12 mouse cellular contexts compared by ENCODE assay signal in the genomic region with DNA sequence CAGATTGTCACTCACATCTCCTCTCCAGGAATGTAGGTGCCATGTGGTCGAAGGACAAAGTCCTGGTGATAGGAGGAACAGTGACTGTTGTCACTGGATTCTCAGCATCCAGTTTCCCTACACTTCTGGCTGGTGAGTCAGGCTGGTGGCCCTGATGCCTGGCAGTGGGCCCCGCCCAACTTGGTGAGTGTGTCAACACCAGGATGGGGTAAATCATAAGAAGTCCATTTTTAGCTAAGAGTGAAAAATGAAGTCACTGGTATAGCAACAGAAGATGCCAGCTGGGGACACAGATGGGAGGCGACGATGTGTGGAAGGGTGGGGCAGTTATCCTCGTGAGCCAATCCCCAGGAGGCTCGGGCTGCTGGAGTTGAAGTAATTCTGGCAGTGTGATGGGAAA. TPM values are rescaled to one million over a fixed set of nuclear protein-coding genes. Genes with fewer than 3 reads are reported as not detected.
DNase-seq lines count a peak whose midpoint lies in the region; ATAC-seq and TF ChIP-seq lines count a peak whose summit lies in the region.
"Had no signal": no experiment of that assay in that cellular context is flagged by ENCODE, and none has a peak within 500 bp of the region (broad histone marks: within the 10 kb centered on the region; RNA-seq: fewer than 3 reads in every experiment).

No protein-coding gene starts in this region.

- no peaks in the 10 kb centered on the region for H3K27me3 ChIP-seq in forebrain, embryonic 13.5 days
- no peaks in the 10 kb centered on the region for H3K27me3 ChIP-seq in forebrain, embryonic 12.5 days
- no peaks in the 10 kb centered on the region for H3K27me3 ChIP-seq in hindbrain, embryonic 16.5 days (replicated peaks; ENCODE audit: control insufficient read depth, insufficient read depth, low read length)
- H3K27me3 ChIP-seq: embryonic facial prominence, embryonic 13.5 days had no signal

- ATAC-seq in forebrain, embryonic 13.5 days, result 0 out of 2 replicates have a peak, but pooled peaks have one; percentile 27
- no peak for ATAC-seq in forebrain, embryonic 12.5 days (ENCODE audit: low FRiP score)
- ATAC-seq in monocyte, adult 5-6 weeks (replicated peaks; ENCODE audit: insufficient number of reproducible peaks, low FRiP score, low TSS enrichment, poor library complexity, severe bottlenecking), result peak; percentile 92
- ATAC-seq in megakaryocyte-erythroid progenitor cell, adult 5-6 weeks (replicated peaks; ENCODE audit: low FRiP score, low TSS enrichment, poor library complexity, severe bottlenecking), result no peak
- no peak for ATAC-seq in hindbrain, embryonic 16.5 days
- ATAC-seq: CD4-positive, CD25-positive, alpha-beta regulatory T cell, adult 4 months had no signal

- H3K27ac ChIP-seq in forebrain, embryonic 13.5 days, result no peak overlapping the region
- no peak overlapping the region for H3K27ac ChIP-seq in forebrain, embryonic 12.5 days
- peak overlapping the region; percentile 46 for H3K27ac ChIP-seq in layer of hippocampus, adult 2 months
- H3K27ac ChIP-seq in hindbrain, embryonic 16.5 days (ENCODE audit: low read depth, low read length), result no peak overlapping the region
- H3K27ac ChIP-seq: embryonic facial prominence, embryonic 13.5 days had no signal

- no peak overlapping the region for H3K4me2 ChIP-seq in forebrain, embryonic 13.5 days
- H3K4me2 ChIP-seq in forebrain, embryonic 12.5 days, result no peak overlapping the region
- H3K4me2 ChIP-seq in hindbrain, embryonic 16.5 days (ENCODE audit: low read length), result no peak overlapping the region
- H3K4me2 ChIP-seq: embryonic facial prominence, embryonic 13.5 days had no signal

- H3K9ac ChIP-seq in forebrain, embryonic 13.5 days, result no peak overlapping the region
- H3K9ac ChIP-seq in forebrain, embryonic 12.5 days, result no peak overlapping the region
- H3K9ac ChIP-seq in hindbrain, embryonic 16.5 days (ENCODE audit: low read depth, low read length), result no peak overlapping the region
- H3K9ac ChIP-seq: embryonic facial prominence, embryonic 13.5 days had no signal

- no peaks in the 10 kb centered on the region for H3K36me3 ChIP-seq in forebrain, embryonic 13.5 days (ENCODE audit: poor library complexity, severe bottlenecking)
- no peaks in the 10 kb centered on the region for H3K36me3 ChIP-seq in forebrain, embryonic 12.5 days (replicated peaks)
- no peaks in the 10 kb centered on the region for H3K36me3 ChIP-seq in hindbrain, embryonic 16.5 days (ENCODE audit: control insufficient read depth, insufficient read depth, low read length)
- H3K36me3 ChIP-seq: embryonic facial prominence, embryonic 13.5 days had no signal

- no peak for TF ChIP-seq CTCF in layer of hippocampus, adult 2 months (conservative IDR thresholded peaks at IDR 0.05)

- DNase-seq in adrenal gland, adult 8-10 months, result peak; percentile 59
- peak; percentile 68 to 71 for DNase-seq in layer of hippocampus, adult 2 months (ENCODE audit: low spot score in 2 of 2)
- DNase-seq in kidney, postnatal 36 days, result no peak
- DNase-seq: thymus, postnatal 25 days had no signal

- H3K4me3 ChIP-seq in forebrain, embryonic 13.5 days, result no peak overlapping the region
- H3K4me3 ChIP-seq in forebrain, embryonic 12.5 days (replicated peaks), result no peak overlapping the region
- no peak overlapping the region for H3K4me3 ChIP-seq in layer of hippocampus, adult 2 months
- H3K4me3 ChIP-seq in hindbrain, embryonic 16.5 days (ENCODE audit: low read length), result no peak overlapping the region
- H3K4me3 ChIP-seq: embryonic facial prominence, embryonic 13.5 days had no signal

- no peaks in the 10 kb centered on the region for H3K4me1 ChIP-seq in forebrain, embryonic 13.5 days
- no peaks in the 10 kb centered on the region for H3K4me1 ChIP-seq in forebrain, embryonic 12.5 days
- no peaks in the 10 kb centered on the region for H3K4me1 ChIP-seq in hindbrain, embryonic 16.5 days (ENCODE audit: control insufficient read depth, insufficient read depth, low read depth, low read length)
- H3K4me1 ChIP-seq: embryonic facial prominence, embryonic 13.5 days had no signal

- peaks cover 3% of the 10 kb centered on the region for H3K9me3 ChIP-seq in forebrain, embryonic 13.5 days (replicated peaks)
- no peaks in the 10 kb centered on the region for H3K9me3 ChIP-seq in forebrain, embryonic 12.5 days
- peaks cover 3% of the 10 kb centered on the region; the same call in 1 of the 2 replicates for H3K9me3 ChIP-seq in hindbrain, embryonic 16.5 days (ENCODE audit: control insufficient read depth, low read length)
- H3K9me3 ChIP-seq: embryonic facial prominence, embryonic 13.5 days had no signal

- 73% methylated on average over 6 of the region's 6 CpGs for WGBS in forebrain, embryonic 13.5 days
- WGBS in forebrain, embryonic 12.5 days, result 81% methylated on average over 6 of the region's 6 CpGs
- WGBS in hindbrain, embryonic 16.5 days, result 68% methylated on average over 6 of the region's 6 CpGs

RNA-seq across cellular contexts. Expression of gene Lipc, which starts 46.7 kb away (rescaled TPM):
- 0.10 TPM in 1 of 2 replicates, not detected in the other for polyA plus RNA-seq in forebrain, embryonic 13.5 days (2015; fragmentation: Nextera tagmentation; extraction: Ambion mirVana)
- not detected in 2 replicates for polyA plus RNA-seq in forebrain, embryonic 12.5 days (2016; fragmentation: Nextera tagmentation; extraction: Ambion mirVana)
- total RNA-seq in adrenal gland, adult 8-10 months (2022), result under 1 TPM in 1 of 4 experiments, not detected in 3; 0.13 TPM
- total RNA-seq in layer of hippocampus, adult 2 months (2021), result under 1 TPM; 0.20 to 0.39 TPM
- 0.58 TPM in 1 of 3 replicates, not detected in the others for total RNA-seq in monocyte, adult 5-6 weeks (2017)
- total RNA-seq in megakaryocyte-erythroid progenitor cell, adult 5-6 weeks (2014; fragmentation: Nextera tagmentation), result 0.22 TPM in 1 of 2 replicates, not detected in the other
- total RNA-seq in megakaryocyte-erythroid progenitor cell, adult 5-6 weeks (2017), result not detected in 2 replicates
- polyA plus RNA-seq in hindbrain, embryonic 16.5 days (2015; fragmentation: Nextera tagmentation; extraction: Ambion mirVana), result 0.26 TPM in 1 of 2 replicates, not detected in the other
- total RNA-seq: adrenal gland, adult 18-20 months had no signal
- polyA plus RNA-seq: CD4-positive, CD25-positive, alpha-beta regulatory T cell, adult 4 months had no signal

Comparison
In these comparisons a context has a peak if more than half of its experiments do, and no peak if none do; other contexts are left out.
1. ATAC-seq: peak in forebrain, embryonic 13.5 days (single experiment) and monocyte, adult 5-6 weeks (single experiment); none in forebrain, embryonic 12.5 days (single experiment), megakaryocyte-erythroid progenitor cell, adult 5-6 weeks (single experiment) and hindbrain, embryonic 16.5 days (single experiment).
2. DNase-seq: peak in adrenal gland, adult 8-10 months (single experiment) and layer of hippocampus, adult 2 months (2 of 2); none in kidney, postnatal 36 days (0 of 2).